Mouse (Mus musculus) midbrain, embryonic 16.5 days (tissue): ENCODE results near the gene Cd3eap. TPM values are rescaled to one million over a fixed set of nuclear protein-coding genes. Genes with fewer than 3 reads are reported as not detected.

Source experiments
- ATAC-seq: fragments of 200-750 bp; cut with Nextera tagmentation; 2 replicates; pipeline ENCODE4 v1.8.0; 2017; ENCODE audit warnings: moderate TSS enrichment
- H3K27ac ChIP-seq: fragments of 300-500 bp; sonication (generic); 2 replicates; pipeline ENCODE4 v1.5.1; 2014; ENCODE audit warnings: mild to moderate bottlenecking, low read length, mixed read lengths
- H3K27me3 ChIP-seq: fragments of 300-500 bp; sonication (generic); 2 replicates; pipeline ENCODE4 v1.6.1; 2014; ENCODE audit warnings: low read depth, low read length, mixed read lengths; ENCODE audit not compliant: control insufficient read depth, insufficient read depth
- H3K36me3 ChIP-seq: fragments of 300-500 bp; sonication (generic); 2 replicates; pipeline ENCODE4 v1.6.1; 2014; ENCODE audit warnings: mild to moderate bottlenecking, low read length, moderate library complexity, mixed read lengths; ENCODE audit not compliant: control insufficient read depth, insufficient read depth
- H3K4me1 ChIP-seq: fragments of 300-500 bp; sonication (generic); 2 replicates; pipeline ENCODE4 v1.6.1; 2014; ENCODE audit warnings: mild to moderate bottlenecking, low read length, mixed read lengths; ENCODE audit not compliant: control insufficient read depth, insufficient read depth
- H3K4me2 ChIP-seq: fragments of 300-500 bp; sonication (generic); 2 replicates; pipeline ENCODE4 v1.6.1; 2014; ENCODE audit warnings: mild to moderate bottlenecking, low read length, mixed read lengths
- H3K4me3 ChIP-seq: fragments of 300-500 bp; sonication (generic); 2 replicates; pipeline ENCODE4 v1.5.1; 2014; ENCODE audit warnings: low read depth, mild to moderate bottlenecking, low read length, moderate library complexity, mixed read lengths
- H3K9ac ChIP-seq: fragments of 300-500 bp; sonication (generic); 2 replicates; pipeline ENCODE4 v1.6.1; 2014; ENCODE audit warnings: low read depth, low read length, mixed read lengths
- H3K9me3 ChIP-seq: fragments of 300-500 bp; sonication (generic); replicated peaks from 2 replicates; pipeline ENCODE4 v1.6.1; 2014; ENCODE audit warnings: mild to moderate bottlenecking, low read length, mixed read lengths; ENCODE audit not compliant: control insufficient read depth, poor library complexity, severe bottlenecking
- WGBS: fragments of 180-500 bp; shearing (Covaris S2); extraction: QIAGEN DNeasy Blood & Tissue Kit; methylation state at CpG from one replicate; pipeline ENCODE4 v1.1.7; 2014; 5-methylcytosine and 5-hydroxymethylcytosine counted together
- polyA plus RNA-seq: library from polyadenylated mRNA; unstranded; fragments of >200 nt; fragmentation: Nextera tagmentation; extraction: Ambion mirVana; gene quantifications from 2 replicates; pipeline ENCODE4 v1.2.1, GENCODE M21; 2015

Gene Cd3eap
- polyA plus RNA-seq, 1 experiment from 2014 or later = 24.1 TPM

DNA sequence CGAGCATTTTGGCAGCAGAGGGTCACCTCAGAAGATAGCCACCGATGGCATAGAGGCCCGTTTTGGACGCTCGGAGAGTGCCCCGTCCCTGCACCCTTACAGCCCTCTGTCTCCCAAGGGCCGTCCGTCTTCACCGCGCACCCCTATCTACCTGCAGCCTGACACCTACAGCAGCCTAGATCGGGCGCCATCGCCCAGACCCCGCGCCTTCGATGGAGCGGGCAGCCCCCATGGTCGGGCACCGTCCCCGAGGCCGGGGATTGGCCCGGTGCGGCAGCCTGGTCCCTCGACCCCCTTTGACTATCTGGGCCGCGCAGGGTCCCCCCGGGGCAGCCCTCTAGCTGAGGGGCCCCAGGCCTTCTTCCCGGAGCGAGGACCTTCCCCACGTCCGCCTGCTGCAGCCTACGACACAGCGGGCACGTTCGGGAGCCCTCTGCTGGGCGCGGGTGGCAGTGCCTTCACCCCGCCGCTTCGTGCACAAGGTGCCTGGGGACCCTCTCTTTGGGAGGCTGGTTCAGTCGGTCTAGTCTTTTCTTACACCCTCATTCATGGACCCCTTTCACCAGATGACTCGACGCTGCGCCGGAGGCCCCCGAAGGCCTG lies 10.6 kb upstream of the Cd3eap start:
- H3K4me1 ChIP-seq = peaks cover 5% of the 10 kb centered on the region; the same call in 1 of the 2 replicates
- no peaks in the 10 kb centered on the region for H3K9me3 ChIP-seq
- no peaks in the 10 kb centered on the region for H3K27me3 ChIP-seq
- ATAC-seq = peak; percentile 87
- H3K27ac ChIP-seq = no peak overlapping the region; the same call in 1 of the 2 replicates
- 10% methylated on average over 46 of the region's 46 CpGs for WGBS
- H3K36me3 ChIP-seq = no peaks in the 10 kb centered on the region
- peak overlapping the region; percentile 44 for H3K4me3 ChIP-seq
- H3K4me2 ChIP-seq = peak overlapping the region; percentile 78
- H3K9ac ChIP-seq = peak overlapping the region; percentile 72

DNA sequence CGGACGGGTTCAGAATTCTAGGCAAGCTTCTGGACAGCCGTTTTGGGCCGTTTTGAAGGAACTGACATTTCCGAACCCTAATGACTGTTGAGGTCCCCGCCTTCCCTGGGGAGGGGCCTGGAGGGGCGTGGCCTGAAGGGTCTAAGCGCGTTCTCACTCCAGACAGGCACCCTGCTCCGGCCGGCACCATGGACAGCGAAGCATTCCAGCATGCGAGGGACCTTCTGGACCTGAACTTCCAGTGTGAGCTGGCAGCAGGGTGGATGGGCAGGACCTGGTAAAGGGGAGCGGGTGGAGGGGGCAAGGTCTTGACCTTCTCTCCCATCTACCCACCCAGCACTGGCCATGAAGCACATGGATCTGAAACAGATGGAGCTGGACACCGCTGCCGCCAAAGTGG lies 9.1 kb upstream of the Cd3eap start:
- Histone ChIP-seq H3K4me3 (no peak overlapping the region), H3K4me1 (peaks cover 5% of the 10 kb centered on the region; the same call in 1 of the 2 replicates), H3K27me3 (no peaks in the 10 kb centered on the region), H3K4me2 (no peak overlapping the region), H3K27ac (no peak overlapping the region), H3K9ac (no peak overlapping the region), H3K36me3 (no peaks in the 10 kb centered on the region), H3K9me3 (no peaks in the 10 kb centered on the region)
- 28% methylated on average over 16 of the region's 16 CpGs for WGBS
- no peak for ATAC-seq

DNA sequence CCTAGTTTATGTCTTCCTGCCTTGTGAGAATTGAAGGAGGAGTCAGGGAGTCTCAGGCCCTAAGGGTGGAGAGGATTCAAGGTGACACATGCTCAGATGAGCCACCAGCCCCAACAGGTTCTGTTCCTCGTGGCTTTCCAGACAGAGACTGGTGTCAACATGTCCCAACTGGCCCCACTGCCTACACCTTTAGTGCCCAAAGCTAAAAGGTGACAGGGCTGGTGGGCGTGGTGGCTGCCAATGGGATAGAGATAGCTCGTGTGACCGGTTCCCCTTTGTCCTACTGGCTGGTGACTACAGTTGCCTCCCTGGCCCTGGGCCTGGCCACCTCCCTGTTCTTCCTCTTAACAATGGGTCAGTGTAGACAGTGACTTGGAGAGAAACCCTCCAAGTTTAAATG lies 6.1 kb upstream of the Cd3eap start:
- 80% methylated on average over 4 of the region's 4 CpGs for WGBS
- Histone ChIP-seq H3K27ac (no peak overlapping the region), H3K9ac (no peak overlapping the region), H3K9me3 (no peaks in the 10 kb centered on the region), H3K36me3 (no peaks in the 10 kb centered on the region), H3K27me3 (no peaks in the 10 kb centered on the region), H3K4me3 (no peak overlapping the region), H3K4me1 (peaks cover 7% of the 10 kb centered on the region; the same call in 1 of the 2 replicates), H3K4me2 (no peak overlapping the region)
- no peak for ATAC-seq

DNA sequence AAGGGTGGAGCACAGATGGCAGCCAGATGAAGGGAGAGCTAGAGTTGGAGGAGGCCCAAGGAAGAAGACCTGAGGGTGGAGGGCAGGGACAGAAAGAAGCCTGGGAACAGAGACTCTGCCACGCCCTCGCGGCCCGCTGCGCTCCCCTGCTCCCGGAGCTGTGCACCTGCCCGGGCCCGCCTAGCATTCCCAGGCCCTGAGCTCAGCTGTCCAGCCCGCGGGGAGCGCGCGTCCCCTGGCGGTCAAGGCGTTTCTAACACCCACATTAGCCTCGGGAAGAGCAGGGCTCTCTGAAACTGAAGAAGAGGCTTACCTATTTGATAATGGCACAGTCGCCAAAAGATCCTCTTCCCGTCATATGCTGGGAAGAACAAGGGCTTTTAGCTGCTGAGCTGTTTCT lies 4.6 kb upstream of the Cd3eap start:
- H3K4me3 ChIP-seq = no peak overlapping the region
- no peaks in the 10 kb centered on the region for H3K27me3 ChIP-seq
- ATAC-seq = no peak
- H3K4me1 ChIP-seq = peaks cover 2% of the 10 kb centered on the region
- H3K4me2 ChIP-seq = no peak overlapping the region
- 3% methylated on average over 18 of the region's 18 CpGs for WGBS
- no peaks in the 10 kb centered on the region for H3K9me3 ChIP-seq
- H3K27ac ChIP-seq = no peak overlapping the region
- no peaks in the 10 kb centered on the region for H3K36me3 ChIP-seq
- no peak overlapping the region for H3K9ac ChIP-seq

- H3K27me3 ChIP-seq = no peaks in the 10 kb centered on the region
- H3K36me3 ChIP-seq = no peaks in the 10 kb centered on the region
- H3K4me2 ChIP-seq = no peak overlapping the region
- H3K4me1 ChIP-seq = peaks cover 12% of the 10 kb centered on the region
- H3K4me3 ChIP-seq = no peak overlapping the region
- 13% methylated on average over 4 of the region's 4 CpGs for WGBS
- no peaks in the 10 kb centered on the region for H3K9me3 ChIP-seq
- no peak overlapping the region for H3K27ac ChIP-seq
- no peak overlapping the region for H3K9ac ChIP-seq
- no peak for ATAC-seq
Measured at GRCm38 (mm10) chr7:19362276-19362675, 3.0 kb upstream of the Cd3eap start.

GRCm38 (mm10) chr7:19361720-19362119 lies 2.4 kb upstream of the Cd3eap start:
- Histone ChIP-seq H3K4me1 (peaks cover 12% of the 10 kb centered on the region), H3K36me3 (0 out of 2 replicates have a peak, but pooled peaks cover 2% of the 10 kb centered on the region)
- 14% methylated on average over 16 of the region's 16 CpGs for WGBS

GRCm38 (mm10) chr7:19360944-19361343 lies 1.7 kb upstream of the Cd3eap start:
- Histone ChIP-seq H3K27ac (no peak overlapping the region), H3K4me3 (peak overlapping the region; percentile 73), H3K27me3 (no peaks in the 10 kb centered on the region), H3K4me1 (peaks cover 12% of the 10 kb centered on the region), H3K36me3 (peaks cover 6% of the 10 kb centered on the region), H3K9ac (peak overlapping the region; percentile 47), H3K9me3 (no peaks in the 10 kb centered on the region), H3K4me2 (peak overlapping the region; percentile 98)
- ATAC-seq = peak; percentile 59
- 1% methylated on average over 20 of the region's 27 CpGs for WGBS

More at GRCm38 (mm10) chr7:19361720-19362119, 2.4 kb upstream of the Cd3eap start:
- Histone ChIP-seq H3K9ac (no peak overlapping the region), H3K9me3 (no peaks in the 10 kb centered on the region), H3K27me3 (no peaks in the 10 kb centered on the region), H3K4me2 (peak overlapping the region; percentile 98), H3K4me3 (peak overlapping the region; percentile 73), H3K27ac (no peak overlapping the region)
- no peak for ATAC-seq

GRCm38 (mm10) chr7:19359892-19360641 lies 784 bp upstream of the Cd3eap start:
- Histone ChIP-seq H3K27ac (peak overlapping the region; percentile 72), H3K36me3 (peaks cover 9% of the 10 kb centered on the region), H3K4me3 (peak overlapping the region; percentile 73), H3K9me3 (no peaks in the 10 kb centered on the region), H3K27me3 (no peaks in the 10 kb centered on the region), H3K9ac (peak overlapping the region; percentile 73), H3K4me2 (peak overlapping the region; percentile 98), H3K4me1 (peaks cover 12% of the 10 kb centered on the region)
- ATAC-seq = peak; percentile 69
- under 1% methylated on average over 45 of the region's 45 CpGs for WGBS

DNA sequence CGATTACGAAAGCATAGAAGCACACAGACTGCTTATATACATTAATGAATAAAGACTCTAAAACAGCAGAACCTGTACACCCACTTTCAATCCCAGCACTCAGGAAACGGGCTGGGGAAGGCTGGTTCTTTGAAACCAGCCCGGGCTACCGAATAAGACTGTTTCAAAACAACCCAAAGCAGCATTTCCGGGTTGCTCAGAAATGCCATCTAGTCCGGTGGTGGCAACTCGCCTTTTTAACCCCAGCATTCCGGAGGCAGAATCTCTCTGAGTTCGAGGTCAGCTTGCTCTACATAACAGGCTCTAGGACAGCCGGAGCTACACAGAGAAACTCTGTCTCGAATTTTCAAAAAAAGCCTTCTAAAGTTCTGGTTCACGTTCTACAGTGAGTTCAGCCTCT lies 649 bp downstream of the Cd3eap start:
- Histone ChIP-seq H3K9me3 (no peaks in the 10 kb centered on the region), H3K27me3 (no peaks in the 10 kb centered on the region), H3K4me3 (peak overlapping the region; percentile 73), H3K27ac (0 out of 2 replicates have a peak overlapping the region, but pooled peaks have one; percentile 72), H3K36me3 (peaks cover 14% of the 10 kb centered on the region), H3K4me1 (peaks cover 12% of the 10 kb centered on the region), H3K9ac (peak overlapping the region; percentile 73), H3K4me2 (peak overlapping the region; percentile 98)
- no peak for ATAC-seq
- 24% methylated on average over 13 of the region's 13 CpGs for WGBS
